Mouse (Mus musculus): ENCODE results near the gene Pigs.

Gene Pigs

DNA sequence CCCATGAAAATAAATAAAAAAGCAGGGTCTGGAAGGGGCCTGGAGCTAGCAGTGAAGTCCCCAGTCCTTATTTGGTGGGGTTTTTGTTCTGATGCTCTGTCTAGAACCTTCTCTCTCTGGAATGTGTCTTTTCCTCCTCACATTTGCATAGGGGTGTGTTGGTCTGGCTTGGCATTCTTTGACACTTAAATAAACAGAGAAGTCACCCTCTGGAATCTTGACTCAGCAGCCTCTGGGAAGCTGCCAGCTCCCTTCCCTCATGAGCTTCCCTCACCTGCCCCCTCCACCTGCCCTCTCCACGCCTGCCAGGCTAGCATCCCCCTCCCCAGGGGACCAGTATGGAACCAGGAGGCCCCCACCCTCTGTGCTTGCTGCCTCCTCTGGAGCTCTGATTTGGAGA, 42.2 kb downstream of the Pigs start:
- ChIA-PET CTCF (interaction anchor here (0.6 to 4.8 kb wide), 17 partner anchors 10 to 85 kb away, joined by 3 to 22 read pairs (median 8); no protein-coding TSS in a partner anchor), POLR2A (interaction anchor here in 3 of 4 experiments (0.6 to 3.2 kb wide), 23 partner anchors 10 to 586 kb away, joined by 3 to 19 read pairs (median 4); partner anchors contain the start of genes Pigs (in 2 of the 3), Slc13a2 (in 1 of the 3) and Slc46a1 (in 1 of the 3))

DNA sequence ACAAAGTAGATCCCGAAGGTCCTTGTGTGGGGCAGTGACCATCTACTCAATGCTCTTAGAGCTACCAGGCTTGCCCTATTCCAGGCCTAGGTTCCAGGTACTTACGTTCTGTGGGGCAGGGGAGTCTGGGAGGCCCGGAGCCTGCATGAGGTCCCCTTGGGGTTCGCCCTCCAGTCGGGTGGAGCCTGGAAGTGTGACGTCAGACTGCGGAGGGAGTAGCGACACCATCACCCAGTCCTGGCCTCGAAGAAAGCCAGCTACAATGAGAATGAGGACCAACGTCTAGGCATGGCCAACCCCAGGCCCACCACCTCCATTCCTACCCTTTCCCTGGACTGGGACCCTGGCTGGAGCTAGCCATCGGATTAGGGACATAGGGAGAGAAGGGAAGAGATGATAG, 43.5 kb downstream of the Pigs start:
- POLR2A ChIA-PET: interaction anchor here in 2 of 4 experiments (1.0 to 3.4 kb wide), 9 partner anchors 8 to 49 kb away, joined by 3 to 10 read pairs (median 6); no protein-coding TSS in a partner anchor
- CTCF ChIA-PET: interaction anchor here in 3 of 4 experiments (0.6 to 4.8 kb wide), 8 partner anchors 11 to 28 kb away, joined by 3 to 21 read pairs (median 4); no protein-coding TSS in a partner anchor

DNA sequence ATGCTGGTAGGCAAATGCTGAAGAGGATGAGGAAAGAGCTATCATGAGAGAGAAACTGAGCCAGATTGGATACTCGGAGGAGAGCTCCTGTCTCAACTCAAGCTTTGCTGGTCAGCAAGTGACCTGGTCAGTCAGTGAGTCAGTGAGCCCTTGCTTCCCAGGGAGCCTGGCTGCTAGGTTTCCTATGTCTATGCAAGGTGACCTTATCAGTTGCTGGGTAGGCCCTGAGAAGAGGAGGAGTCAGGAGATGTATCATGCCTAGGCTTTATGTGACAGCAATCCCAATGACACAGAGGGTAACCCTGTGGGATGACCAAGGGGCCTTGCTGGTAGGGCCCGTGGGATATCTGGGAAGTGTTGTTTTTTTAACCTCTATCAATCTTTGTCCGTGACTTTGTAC, 44.0 kb downstream of the Pigs start:
- ChIA-PET POLR2A (interaction anchor here in 2 of 4 experiments (1.0 to 3.4 kb wide), 9 partner anchors 9 to 178 kb away, joined by 3 to 10 read pairs (median 6); partner anchors contain the start of gene Tmem97 (in 1 of the 2)), CTCF (interaction anchor here in 3 of 4 experiments (0.6 to 4.8 kb wide), 8 partner anchors 11 to 27 kb away, joined by 3 to 21 read pairs (median 4); no protein-coding TSS in a partner anchor)

DNA sequence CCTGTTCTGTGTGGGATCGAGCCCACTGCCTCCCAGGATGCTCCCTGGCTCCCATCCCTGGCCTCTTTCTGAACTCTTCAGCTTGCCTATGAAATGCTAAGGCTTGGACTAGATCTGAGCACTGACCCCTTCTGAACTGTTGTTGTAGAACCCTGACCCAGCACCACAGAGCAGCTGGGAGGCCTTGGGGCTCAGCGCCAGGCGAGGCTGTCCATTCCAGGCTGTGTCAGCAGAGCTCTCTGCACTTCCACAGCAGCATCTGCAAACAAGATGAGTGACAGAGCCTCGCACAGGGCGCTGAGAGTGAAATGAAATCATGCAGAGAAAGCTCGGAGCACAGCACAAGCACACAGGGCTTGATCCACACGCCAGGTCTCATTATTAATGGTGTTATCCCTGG, 44.4 kb downstream of the Pigs start:
- CTCF ChIA-PET: interaction anchor here in 2 of 4 experiments (1.0 to 1.4 kb wide), 8 partner anchors 12 to 27 kb away, joined by 3 to 5 read pairs (median 4); no protein-coding TSS in a partner anchor

DNA sequence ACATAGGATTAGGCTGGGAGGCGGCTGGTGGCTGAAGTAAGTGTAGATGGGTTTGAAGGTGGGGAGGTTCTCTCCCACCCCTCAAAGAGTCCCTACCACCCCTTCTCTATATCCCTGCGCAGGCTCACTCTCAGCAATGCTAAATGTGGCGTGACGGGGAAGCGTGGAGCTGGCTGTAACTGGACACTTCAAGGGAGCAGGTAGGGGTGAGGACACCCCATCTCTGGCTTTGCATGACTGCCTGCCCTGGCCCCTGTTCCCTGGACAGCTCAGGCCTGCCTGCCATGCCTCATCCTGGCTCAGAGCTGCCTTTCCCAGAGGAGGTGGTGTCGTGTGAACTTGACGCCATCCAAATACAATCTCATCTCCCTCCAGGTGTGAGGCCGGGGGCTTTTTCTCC, 45.9 kb downstream of the Pigs start:
- CTCF ChIA-PET: interaction anchor here in 3 of 4 experiments (1.0 to 2.1 kb wide), 7 partner anchors 11 to 80 kb away, joined by 3 to 8 read pairs (median 3); no protein-coding TSS in a partner anchor
- POLR2A ChIA-PET: interaction anchor here in 2 of 4 experiments (0.8 to 3.4 kb wide), 6 partner anchors 8 to 26 kb away, joined by 3 to 24 read pairs (median 8); partner anchors contain the start of gene Foxn1 (in 1 of the 2)

More for the DNA sequence above, 44.4 kb downstream of the Pigs start:
- POLR2A ChIA-PET: interaction anchor here in 2 of 4 experiments (1.0 to 3.4 kb wide), 8 partner anchors 9 to 178 kb away, joined by 3 to 10 read pairs (median 4); partner anchors contain the start of gene Tmem97 (in 1 of the 2)

DNA sequence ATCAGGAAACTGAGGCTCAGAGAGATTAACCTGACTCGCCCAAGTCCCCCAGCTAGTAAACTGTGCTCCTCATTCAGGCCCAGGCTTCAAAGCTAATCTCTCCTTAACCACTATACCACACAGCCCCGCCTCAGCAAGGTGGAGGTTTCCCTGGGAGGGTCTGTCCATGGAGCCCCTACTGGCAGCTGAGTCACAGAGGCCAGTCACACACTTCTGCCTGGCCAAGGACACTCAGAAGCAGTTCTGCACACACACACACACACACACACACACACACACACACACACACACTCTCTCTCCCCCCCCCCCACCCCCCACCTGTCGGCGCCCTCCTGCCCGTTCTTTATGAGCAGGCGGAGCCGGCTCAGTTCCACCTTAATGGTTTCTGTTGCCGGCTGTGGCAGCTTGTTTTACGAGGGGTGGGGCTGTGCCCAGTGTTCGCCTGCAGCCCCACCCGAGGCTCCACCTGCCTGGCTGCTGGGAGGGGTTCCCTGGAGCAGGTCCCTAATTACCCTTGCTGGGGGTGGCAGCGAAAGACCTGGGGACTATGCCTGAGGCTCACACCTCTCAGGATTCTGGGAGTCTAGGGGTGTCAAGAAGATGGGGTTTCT, 49.4 kb downstream of the Pigs start:
- POLR2A ChIA-PET: interaction anchor here in 2 of 4 experiments (0.5 to 3.2 kb wide), 7 partner anchors 11 to 318 kb away, joined by 3 to 19 read pairs (median 3); no protein-coding TSS in a partner anchor
- CTCF ChIA-PET: interaction anchor here in 3 of 4 experiments (0.6 to 1.6 kb wide), 7 partner anchors 17 to 850 kb away, joined by 3 to 10 read pairs (median 4); partner anchors contain the start of gene Vtn (in 1 of the 3)

DNA sequence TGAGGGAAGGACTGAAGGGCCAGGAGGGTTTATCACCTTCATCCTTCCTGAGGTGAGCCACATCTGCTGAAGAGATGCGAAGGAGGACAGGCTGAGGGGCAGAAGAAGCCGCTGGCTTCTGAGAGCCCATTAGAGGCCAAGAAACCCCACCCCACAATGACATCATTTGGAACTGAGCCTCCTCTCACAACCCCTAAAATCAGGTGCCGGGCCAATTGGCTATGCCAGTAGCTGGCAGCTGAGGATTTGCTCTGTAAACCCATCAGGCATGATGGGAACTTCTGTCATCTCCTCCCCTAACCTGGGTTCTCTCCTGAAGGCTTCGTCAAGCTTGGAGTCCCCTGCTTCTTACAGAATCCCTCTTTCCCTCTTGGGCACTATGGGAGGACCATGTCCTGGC, 52.1 kb downstream of the Pigs start:
- ChIA-PET CTCF (interaction anchor here in 3 of 4 experiments (1.0 to 2.0 kb wide), 4 partner anchors 17 to 22 kb away, joined by 3 to 9 read pairs (median 4); no protein-coding TSS in a partner anchor), POLR2A (interaction anchor here in 2 of 4 experiments (0.7 to 1.2 kb wide), 3 partner anchors 17 to 79 kb away, joined by 3 to 4 read pairs (median 3); no protein-coding TSS in a partner anchor)

DNA sequence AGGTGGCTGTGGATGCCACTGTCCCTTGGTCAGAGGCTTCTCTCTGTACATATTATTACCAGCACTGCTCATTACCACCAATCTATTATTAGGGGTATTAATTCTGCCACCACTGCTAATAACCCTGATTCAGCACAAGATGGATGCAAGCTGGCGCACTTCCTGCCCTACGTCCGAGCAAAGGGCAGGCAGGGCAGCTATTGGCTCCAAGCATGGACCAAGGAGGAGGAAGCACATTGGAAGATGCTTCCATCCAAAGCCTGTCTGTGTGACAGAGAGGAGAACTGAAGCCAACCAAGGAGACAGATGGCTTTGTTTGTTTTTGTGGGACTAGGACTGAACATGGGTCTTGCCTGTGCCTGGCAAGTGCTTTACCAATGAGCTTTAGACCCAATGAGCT, 52.8 kb downstream of the Pigs start:
- CTCF ChIA-PET: interaction anchor here (0.6 to 2.0 kb wide), 8 partner anchors 16 to 361 kb away, joined by 3 to 13 read pairs (median 4); no protein-coding TSS in a partner anchor
- POLR2A ChIA-PET: interaction anchor here in 2 of 4 experiments (0.9 to 2.1 kb wide), 7 partner anchors 8 to 131 kb away, joined by 3 to 12 read pairs (median 5); partner anchors contain the start of genes Poldip2 (in 1 of the 2) and Tmem199 (in 1 of the 2)

DNA sequence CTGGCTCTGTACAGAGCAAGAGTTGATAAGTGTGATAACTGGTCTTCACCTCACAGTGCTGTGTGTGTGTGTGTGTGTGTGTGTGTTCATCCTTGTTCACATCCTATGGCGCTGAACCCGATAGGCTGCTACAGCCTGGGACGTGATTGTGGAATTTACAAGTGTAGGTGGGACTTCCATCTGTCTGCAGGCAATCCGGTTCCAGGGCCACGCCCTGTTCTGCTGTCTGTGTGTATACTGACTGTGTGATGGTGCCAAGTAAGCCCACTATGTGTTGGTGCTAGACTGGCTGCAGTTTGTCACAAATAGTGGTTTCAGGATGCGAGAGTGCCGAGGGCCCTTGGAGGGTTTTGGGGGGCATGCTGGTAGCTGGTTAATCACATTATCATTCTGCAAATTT, 54.1 kb downstream of the Pigs start:
- CTCF ChIA-PET: interaction anchor here in 3 of 4 experiments (1.0 to 1.8 kb wide), 6 partner anchors 15 to 24 kb away, joined by 3 to 10 read pairs (median 4); no protein-coding TSS in a partner anchor

DNA sequence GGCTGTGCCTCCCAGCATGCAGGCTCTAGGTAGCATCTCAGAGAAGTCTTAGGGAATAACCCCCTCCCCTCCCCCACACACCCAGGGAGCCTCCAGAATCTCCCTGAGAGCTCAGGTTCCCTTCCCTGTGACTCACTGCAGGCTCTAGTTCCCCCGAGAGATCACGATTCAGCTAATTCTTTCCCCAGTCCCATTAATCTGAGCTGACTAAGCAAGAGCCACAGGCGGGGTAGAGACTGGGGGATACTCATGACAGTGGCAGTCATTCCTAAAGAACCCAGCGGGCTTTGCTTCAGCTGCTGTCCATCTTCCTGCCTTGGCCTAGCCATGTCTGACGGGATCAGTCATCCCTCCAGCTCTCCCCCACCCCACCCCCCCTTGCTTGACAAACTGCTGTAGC, 54.5 kb downstream of the Pigs start:
- ChIA-PET CTCF (interaction anchor here (1.0 to 1.8 kb wide), 6 partner anchors 15 to 24 kb away, joined by 3 to 10 read pairs (median 4); no protein-coding TSS in a partner anchor), POLR2A (interaction anchor here in 3 of 4 experiments (0.7 to 2.1 kb wide), 5 partner anchors 10 to 55 kb away, joined by 3 to 12 read pairs (median 5); no protein-coding TSS in a partner anchor)

More for the DNA sequence above, 54.1 kb downstream of the Pigs start:
- POLR2A ChIA-PET: interaction anchor here in 3 of 4 experiments (0.7 to 2.1 kb wide), 4 partner anchors 10 to 56 kb away, joined by 3 to 12 read pairs (median 6); no protein-coding TSS in a partner anchor

DNA sequence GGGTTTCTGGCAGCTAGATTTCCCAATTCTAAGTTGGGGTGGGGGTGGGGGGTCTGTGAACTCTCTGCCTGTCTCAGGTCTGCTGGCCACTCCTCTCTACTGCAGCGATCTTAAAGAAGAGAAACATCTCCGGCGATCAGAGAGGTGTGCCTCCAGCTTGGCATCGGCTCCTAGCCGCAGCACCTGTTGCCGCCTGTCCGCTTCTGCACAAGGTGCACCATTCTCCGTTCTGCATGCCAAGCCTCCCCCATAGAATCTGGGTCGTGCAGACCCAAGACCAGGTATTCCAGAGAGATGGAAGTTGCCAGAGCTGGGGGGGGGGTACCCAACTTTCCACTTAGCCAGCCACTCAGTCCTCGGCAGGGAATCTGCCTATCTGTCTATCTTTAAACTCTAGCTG, 57.6 kb downstream of the Pigs start:
- POLR2A ChIA-PET: interaction anchor here (0.5 to 3.3 kb wide), 17 partner anchors 9 to 201 kb away, joined by 3 to 24 read pairs (median 5); partner anchors contain the start of gene Pigs (in 1 of the 4)

DNA sequence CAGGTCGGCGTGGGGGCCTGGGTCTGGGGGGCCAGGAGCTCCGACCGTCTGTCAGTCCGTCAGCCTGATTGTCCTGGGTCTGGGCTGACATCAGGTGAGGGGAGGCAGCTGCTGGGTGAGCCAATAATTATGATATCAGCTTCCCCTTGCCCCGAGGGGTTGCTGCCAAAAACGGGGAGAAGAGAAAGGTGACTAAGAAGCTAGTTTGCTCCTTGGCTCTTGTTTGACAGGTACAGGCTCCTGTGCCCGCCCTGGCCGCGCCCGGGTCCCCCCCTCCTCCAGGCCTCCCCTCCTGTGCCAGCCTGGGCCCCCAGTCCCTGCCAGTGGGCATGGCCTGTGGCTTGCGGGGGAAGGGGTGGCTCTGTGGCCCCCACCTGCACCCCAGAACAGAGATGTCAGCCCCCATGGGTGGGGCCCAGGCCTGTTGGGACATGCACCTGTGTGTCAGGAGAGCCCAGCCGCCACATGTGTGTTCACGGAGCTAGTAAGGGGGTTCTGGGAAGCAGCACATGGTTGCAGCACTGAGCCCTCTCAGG, 58.4 kb downstream of the Pigs start, which contains the start of gene Foxn1:
Foxn1 (minus strand) TSS at position 51 of the 536 bp plus-strand sequence.
- POLR2A ChIA-PET: interaction anchor here in 3 of 4 experiments (0.5 to 3.3 kb wide), 10 partner anchors 11 to 202 kb away, joined by 3 to 24 read pairs (median 8); partner anchors contain the start of gene Pigs (in 1 of the 3)
- CTCF ChIA-PET: interaction anchor here in 3 of 4 experiments (0.6 to 3.8 kb wide), 8 partner anchors 11 to 68 kb away, joined by 3 to 27 read pairs (median 6); no protein-coding TSS in a partner anchor

More for the DNA sequence above, 57.6 kb downstream of the Pigs start:
- CTCF ChIA-PET: interaction anchor here (0.6 to 3.8 kb wide), 18 partner anchors 9 to 616 kb away, joined by 3 to 27 read pairs (median 5); no protein-coding TSS in a partner anchor
